Mouse (Mus musculus) CH12.LX (cell line): ENCODE results near the gene Lrp5. TPM values are rescaled to one million over a fixed set of nuclear protein-coding genes. Genes with fewer than 3 reads are reported as not detected.

ENCODE experiments used
- DNase-seq: peaks from one replicate; pipeline ENCODE4 v3.0.0-alpha.2; 2013; ENCODE audit errors: extremely low read depth
- H3K27ac ChIP-seq: 2 replicates; pipeline ENCODE4 v1.5.1; 2012; ENCODE audit warnings: low read depth, mild to moderate bottlenecking, control low read depth, moderate library complexity; ENCODE audit not compliant: insufficient read depth
- H3K27me3 ChIP-seq: replicated peaks from 2 replicates; pipeline ENCODE3; 2012; ENCODE audit warnings: inconsistent platforms
- H3K36me3 ChIP-seq, 2 experiments: replicated peaks in 1 of 2; 2 replicates each; pipeline versions ENCODE3 to v1.6.1; 2012; ENCODE audit warnings: inconsistent platforms in 1 of 2, low read length in 1 of 2, mild to moderate bottlenecking in 1 of 2, mixed read lengths in 1 of 2, moderate library complexity in 1 of 2; ENCODE audit not compliant: control insufficient read depth in 1 of 2, insufficient read depth in 1 of 2
- H3K4me1 ChIP-seq, 2 experiments: 2 replicates each; pipeline ENCODE4 v1.6.1; 2012; ENCODE audit warnings: inconsistent platforms in 1 of 2, moderate library complexity in 1 of 2; ENCODE audit not compliant: insufficient read depth in 2 of 2, control insufficient read depth in 1 of 2
- H3K4me2 ChIP-seq: 2 replicates; pipeline ENCODE4 v1.6.1; 2012; ENCODE audit warnings: low read depth, mild to moderate bottlenecking, control low read depth; ENCODE audit not compliant: poor library complexity, insufficient read depth, severe bottlenecking
- H3K4me3 ChIP-seq, 3 experiments: fragments of 150-350 bp in 1 of 3; sonication (generic) in 1 of 3; replicated peaks in 1 of 3; 2 replicates each; pipeline versions ENCODE3 to v1.5.1; 2011 to 2012; ENCODE audit warnings: low read depth in 2 of 3, low read length in 2 of 3, mild to moderate bottlenecking in 2 of 3, moderate library complexity in 2 of 3, control low read depth in 1 of 3, improper control_type of control experiment in 1 of 3, inconsistent platforms in 1 of 3, mixed read lengths in 1 of 3; ENCODE audit not compliant: poor library complexity in 1 of 3
- H3K79me2 ChIP-seq: replicated peaks from 2 replicates; pipeline ENCODE4 v1.6.1; 2012; ENCODE audit warnings: mild to moderate bottlenecking, moderate library complexity; ENCODE audit not compliant: control insufficient read depth, poor library complexity, insufficient read depth, severe bottlenecking; ENCODE audit errors: extremely low read depth
- H3K9ac ChIP-seq: 2 replicates; pipeline ENCODE4 v1.6.1; 2012; ENCODE audit warnings: low read depth, mild to moderate bottlenecking, control low read depth, moderate library complexity; ENCODE audit not compliant: insufficient read depth
- H3K9me3 ChIP-seq: replicated peaks from 2 replicates; pipeline ENCODE3; 2012; ENCODE audit warnings: low read length, inconsistent platforms, mixed read lengths
- BHLHE40 ChIP-seq: IDR thresholded peaks from 2 replicates; pipeline ENCODE4 v1.6.1; 2011; ENCODE audit warnings: mild to moderate bottlenecking, low read depth, low read length, improper control_type of control experiment
- CHD1 ChIP-seq: IDR thresholded peaks from 2 replicates; pipeline ENCODE4 v1.6.1; 2012; ENCODE audit warnings: low read depth, low read length, improper control_type of control experiment, inconsistent platforms
- CHD2 ChIP-seq: IDR thresholded peaks from 2 replicates; pipeline ENCODE4 v1.6.1; 2011; ENCODE audit warnings: low read length, improper control_type of control experiment
- CTCF ChIP-seq, 2 experiments: IDR thresholded peaks in 1 of 2; conservative IDR thresholded peaks in 1 of 2; 2 replicates each; pipeline ENCODE4 v1.5.1; 2011 to 2012; ENCODE audit warnings: low read depth in 2 of 2, low read length in 2 of 2, improper control_type of control experiment in 1 of 2, inconsistent platforms in 1 of 2, mild to moderate bottlenecking in 1 of 2, moderate library complexity in 1 of 2
- E2F4 ChIP-seq: IDR thresholded peaks from 2 replicates; pipeline ENCODE4 v1.6.1; 2011; ENCODE audit warnings: low read depth, low read length, improper control_type of control experiment; ENCODE audit not compliant: insufficient replicate concordance
- ELF1 ChIP-seq: IDR thresholded peaks from 2 replicates; pipeline ENCODE4 v1.6.1; 2014; ENCODE audit warnings: low read depth, mild to moderate bottlenecking, inconsistent platforms, low read length, improper control_type of control experiment
- EP300 ChIP-seq: IDR thresholded peaks from 2 replicates; pipeline ENCODE4 v1.6.1; 2011; ENCODE audit warnings: low read length, improper control_type of control experiment
- ETS1 ChIP-seq: conservative IDR thresholded peaks from 2 replicates; pipeline ENCODE4 v1.6.1; 2012; ENCODE audit warnings: low read depth, mild to moderate bottlenecking, inconsistent platforms, low read length, improper control_type of control experiment, moderate library complexity
- GABPA ChIP-seq: IDR thresholded peaks from 2 replicates; pipeline ENCODE4 v1.6.1; 2012; ENCODE audit warnings: low read depth, low read length, improper control_type of control experiment, inconsistent platforms; ENCODE audit not compliant: insufficient replicate concordance
- HCFC1 ChIP-seq: IDR thresholded peaks from 2 replicates; pipeline ENCODE4 v1.6.1; 2012; ENCODE audit warnings: low read depth, mild to moderate bottlenecking, inconsistent platforms, low read length, improper control_type of control experiment
- IRF4 ChIP-seq: IDR thresholded peaks from 2 replicates; pipeline ENCODE4 v1.6.1; 2014; ENCODE audit warnings: low read depth, mild to moderate bottlenecking, inconsistent platforms, low read length, improper control_type of control experiment
- JUN ChIP-seq: IDR thresholded peaks from 2 replicates; pipeline ENCODE4 v1.6.1; 2011; ENCODE audit warnings: low read depth, mild to moderate bottlenecking, low read length, improper control_type of control experiment, moderate library complexity; ENCODE audit not compliant: insufficient read depth
- JUND ChIP-seq: conservative IDR thresholded peaks from 2 replicates; pipeline ENCODE4 v1.6.1; 2011; ENCODE audit warnings: low read depth, low read length, improper control_type of control experiment
- KAT2A ChIP-seq: IDR thresholded peaks from 2 replicates; pipeline ENCODE4 v1.6.1; 2012; ENCODE audit warnings: low read length, improper control_type of control experiment, inconsistent platforms; ENCODE audit not compliant: insufficient replicate concordance
- MAFK ChIP-seq: IDR thresholded peaks from 2 replicates; pipeline ENCODE4 v1.6.1; 2011; ENCODE audit warnings: low read length, improper control_type of control experiment; ENCODE audit not compliant: insufficient replicate concordance
- MAX ChIP-seq: IDR thresholded peaks from 2 replicates; pipeline ENCODE4 v1.6.1; 2011; ENCODE audit warnings: low read length, improper control_type of control experiment
- MAZ ChIP-seq: IDR thresholded peaks from 2 replicates; pipeline ENCODE4 v1.6.1; 2012; ENCODE audit warnings: low read depth, mild to moderate bottlenecking, inconsistent platforms, low read length, improper control_type of control experiment, moderate library complexity
- MEF2A ChIP-seq: IDR thresholded peaks from 2 replicates; pipeline ENCODE4 v1.6.1; 2014; ENCODE audit warnings: low read depth, mild to moderate bottlenecking, inconsistent platforms, low read length, improper control_type of control experiment, borderline replicate concordance
- MXI1 ChIP-seq: IDR thresholded peaks from 2 replicates; pipeline ENCODE4 v1.6.1; 2011; ENCODE audit warnings: mild to moderate bottlenecking, low read depth, low read length, improper control_type of control experiment
- MYC ChIP-seq: IDR thresholded peaks from 2 replicates; pipeline ENCODE4 v1.6.1; 2011; ENCODE audit warnings: low read depth, mild to moderate bottlenecking, improper control_type of control experiment, low read length
- NELFE ChIP-seq: IDR thresholded peaks from 2 replicates; pipeline ENCODE4 v1.6.1; 2011; ENCODE audit warnings: low read depth, low read length, improper control_type of control experiment
- NRF1 ChIP-seq: IDR thresholded peaks from 2 replicates; pipeline ENCODE4 v1.6.1; 2014; ENCODE audit warnings: low read depth, mild to moderate bottlenecking, inconsistent platforms, low read length, improper control_type of control experiment, moderate library complexity
- PAX5 ChIP-seq: IDR thresholded peaks from 2 replicates; pipeline ENCODE4 v1.6.1; 2012; ENCODE audit warnings: low read length, inconsistent platforms, mixed read lengths
- POLR2A ChIP-seq: IDR thresholded peaks from 2 replicates; pipeline ENCODE4 v1.6.1; 2011; ENCODE audit warnings: low read depth, mild to moderate bottlenecking, improper control_type of control experiment, low read length
- POLR2AphosphoS2 ChIP-seq: IDR thresholded peaks from 2 replicates; pipeline ENCODE4 v1.6.1; 2011; ENCODE audit warnings: low read depth, low read length, improper control_type of control experiment
- RAD21 ChIP-seq: IDR thresholded peaks from 2 replicates; pipeline ENCODE4 v1.6.1; 2011; ENCODE audit warnings: low read depth, mild to moderate bottlenecking, low read length, improper control_type of control experiment, moderate library complexity
- RCOR1 ChIP-seq: conservative IDR thresholded peaks from 2 replicates; pipeline ENCODE4 v1.6.1; 2012; ENCODE audit warnings: low read depth, mild to moderate bottlenecking, inconsistent platforms, low read length, improper control_type of control experiment
- SIN3A ChIP-seq: IDR thresholded peaks from 2 replicates; pipeline ENCODE4 v1.6.1; 2012; ENCODE audit warnings: low read length, improper control_type of control experiment, inconsistent platforms
- SMC3 ChIP-seq: IDR thresholded peaks from 2 replicates; pipeline ENCODE4 v1.6.1; 2011; ENCODE audit warnings: low read depth, low read length, improper control_type of control experiment
- TBP ChIP-seq: conservative IDR thresholded peaks from 2 replicates; pipeline ENCODE4 v1.6.1; 2011; ENCODE audit warnings: low read depth, low read length, improper control_type of control experiment
- TCF12 ChIP-seq: IDR thresholded peaks from 2 replicates; pipeline ENCODE4 v1.6.1; 2014; ENCODE audit warnings: low read depth, mild to moderate bottlenecking, inconsistent platforms, low read length, improper control_type of control experiment
- UBTF ChIP-seq: IDR thresholded peaks from 2 replicates; pipeline ENCODE4 v1.6.1; 2012; ENCODE audit warnings: low read depth, mild to moderate bottlenecking, inconsistent platforms, low read length, improper control_type of control experiment, moderate library complexity
- USF1 ChIP-seq: IDR thresholded peaks from 2 replicates; pipeline ENCODE4 v1.6.1; 2014; ENCODE audit warnings: low read depth, mild to moderate bottlenecking, inconsistent platforms, low read length, improper control_type of control experiment
- USF2 ChIP-seq: conservative IDR thresholded peaks from 2 replicates; pipeline ENCODE4 v1.6.1; 2011; ENCODE audit warnings: low read depth, low read length, improper control_type of control experiment
- ZC3H11A ChIP-seq: IDR thresholded peaks from 2 replicates; pipeline ENCODE4 v1.6.1; 2012; ENCODE audit warnings: low read depth, mild to moderate bottlenecking, inconsistent platforms, low read length, improper control_type of control experiment
- ZKSCAN1 ChIP-seq: IDR thresholded peaks from 2 replicates; pipeline ENCODE4 v1.6.1; 2012; ENCODE audit warnings: low read depth, inconsistent platforms, low read length, improper control_type of control experiment, borderline replicate concordance
- ZMIZ1 ChIP-seq: IDR thresholded peaks from 2 replicates; pipeline ENCODE4 v1.6.1; 2012; ENCODE audit warnings: low read depth, mild to moderate bottlenecking, inconsistent platforms, low read length, improper control_type of control experiment
- ZNF384 ChIP-seq: IDR thresholded peaks from 2 replicates; pipeline ENCODE4 v1.6.1; 2012; ENCODE audit warnings: low read depth, low read length, improper control_type of control experiment, inconsistent platforms
- dilution Hi-C: fragments of 300-500 bp; cut with MboI; formaldehyde crosslinking; loops from 2 replicates; pipeline ENCODE4 v1.14.3; 2020; ENCODE audit warnings: low sequenced_read_pairs; ENCODE audit not compliant: extremely low pct_unique_long_range_greater_than_20kb, extremely low pct_ligation_motif_present
- in situ Hi-C: fragments of 300-500 bp; cut with MboI; formaldehyde crosslinking; loops from 3 replicates; pipeline ENCODE4 v1.14.3; 2019; ENCODE audit warnings: low sequenced_read_pairs, low pct_ligation_motif_present, low pct_unique_long_range_greater_than_20kb, mixed read lengths
- polyA plus RNA-seq: library from polyadenylated mRNA; unstranded; fragments of >175 nt; gene quantifications from 2 replicates; pipeline ENCODE4 v1.2.1, GENCODE M21; 2012; ENCODE audit warnings: low read depth; ENCODE audit not compliant: insufficient read length
- total RNA-seq, 2 experiments: library from RNA; depleted of rRNA; stranded (reverse); fragments of 300-350 nt in 1 of 2; fragments of >200 nt in 1 of 2; gene quantifications; 2 replicates each; pipeline ENCODE4 v1.2.3; 2012 to 2014

Gene Lrp5
- total and polyA plus RNA-seq, 3 experiments: 0.13 to 1.4 (median 1.1) TPM

GRCm38 (mm10) chr19:3708078-3709012, 22.0 kb upstream of the Lrp5 start, which contains the start of gene 1810055G02Rik:
TSS of gene 1810055G02Rik (plus strand) at chr19:3708293.
- dilution Hi-C loops (no loop called here), in situ Hi-C loops (no loop called here)
- H3K4me3 ChIP-seq: peak within 1 kb of the TSS; percentile 86 to 98 (median 90)
- H3K27me3 ChIP-seq: no peaks in the 10 kb centered on the region
- peaks cover 2 to 21% of the 10 kb centered on the region in 2 experiments; a peak in 2 of 4 replicates for H3K4me1 ChIP-seq
- H3K36me3 ChIP-seq: peaks cover 0 to 12% of the 10 kb centered on the region in 2 experiments
- no peak within 1 kb of the TSS for H3K27ac ChIP-seq
- peak within 1 kb of the TSS; percentile 79 for H3K9ac ChIP-seq
- DNase-seq: peak; percentile 93
- peak within 1 kb of the TSS; percentile 80 for H3K4me2 ChIP-seq
- H3K9me3 ChIP-seq: no peaks in the 10 kb centered on the region
- no peaks in the 10 kb centered on the region for H3K79me2 ChIP-seq
- TF ChIP-seq NRF1: peak; percentile 56
- TF ChIP-seq MXI1: no peak; the same call in 1 of the 2 replicates
- no peak; the same call in 1 of the 2 replicates for TF ChIP-seq POLR2AphosphoS2
- TF ChIP-seq POLR2A: peak; percentile 87
- TF ChIP-seq MYC: 0 out of 2 replicates have a peak, but pooled peaks have one; percentile 34
- no peak for TF ChIP-seq UBTF
- peak; percentile 60; the same call in 1 of the 2 replicates for TF ChIP-seq ELF1
- no peak for TF ChIP-seq ETS1
- TF ChIP-seq GABPA: no peak
- TF ChIP-seq TBP: peak; percentile 88
- peak; percentile 53; the same call in 1 of the 2 replicates for TF ChIP-seq MEF2A
- TF ChIP-seq MAX: peak; percentile 75; the same call in 1 of the 2 replicates
- no peak for TF ChIP-seq E2F4
- TF ChIP-seq USF2: no peak
- TF ChIP-seq JUN: no peak
- TF ChIP-seq ZMIZ1: no peak
- TF ChIP-seq ZC3H11A: no peak
- peak; percentile 73; the same call in 1 of the 2 replicates for TF ChIP-seq NELFE
- no peak for TF ChIP-seq JUND
- TF ChIP-seq HCFC1: peak; percentile 56
- no peak for TF ChIP-seq KAT2A
- TF ChIP-seq CHD2: no peak
- TF ChIP-seq USF1: no peak
- TF ChIP-seq BHLHE40: peak; percentile 95
- no peak; a peak in 1 of 4 replicates for TF ChIP-seq CTCF (conservative IDR thresholded peaks at IDR 0.05 in 1 of 2, IDR thresholded peaks at IDR 0.05 in 1 of 2; ENCODE audit: low read depth in 2 of 2, low read length in 2 of 2)
- no peak for TF ChIP-seq RCOR1
- no peak for TF ChIP-seq ZNF384
- peak; percentile 73; the same call in 1 of the 2 replicates for TF ChIP-seq TCF12
- TF ChIP-seq MAZ: peak; percentile 20; the same call in 1 of the 2 replicates
- TF ChIP-seq PAX5: no peak
- no peak for TF ChIP-seq SMC3
- no peak; the same call in 1 of the 2 replicates for TF ChIP-seq SIN3A
- no peak for TF ChIP-seq IRF4
- TF ChIP-seq MAFK: no peak
- TF ChIP-seq EP300: no peak
- TF ChIP-seq CHD1: no peak
- no peak for TF ChIP-seq RAD21
- no peak for TF ChIP-seq ZKSCAN1
